Mouse (Mus musculus) ovary, adult 18-20 months (tissue): ENCODE measurements around the gene Zfp280b.
"Not testable (repeated sequence)": the region's sequence is repeated elsewhere in the genome, so short reads cannot be mapped to it uniquely, and the experiment has no call there.

Experiments used
- DNase-seq: peaks from one replicate; pipeline ENCODE4 v3.0.0; 2022; ENCODE audit warnings: low spot score, mixed read lengths

Zfp280b gene

GRCm38 (mm10) chr10:76032402-76033118 is at the start of gene Zfp280b:
Gene Zfp280b, plus strand, starts transcription at chr10:76032650.
- DNase-seq = peak; percentile 90

GRCm38 (mm10) chr10:75990430-75991042 is 41.9 kb upstream of the Zfp280b start:
- no peak for DNase-seq

- DNase-seq = no peak
These were observed 38.7 kb upstream of the Zfp280b start for GRCm38 (mm10) chr10:75993616-75994240.

- DNase-seq = not testable (repeated sequence)
These were observed 37.8 kb upstream of the Zfp280b start for GRCm38 (mm10) chr10:75994531-75995210.

- DNase-seq = peak; percentile 11
These were observed 37.0 kb upstream of the Zfp280b start for GRCm38 (mm10) chr10:75995463-75995862.

- DNase-seq = no peak
These were observed 36.1 kb upstream of the Zfp280b start for GRCm38 (mm10) chr10:75996315-75996714.

GRCm38 (mm10) chr10:76001160-76001559 is 31.3 kb upstream of the Zfp280b start:
- DNase-seq = no peak

GRCm38 (mm10) chr10:76002101-76002521 is 30.3 kb upstream of the Zfp280b start:
- peak; percentile 11 for DNase-seq

GRCm38 (mm10) chr10:76002615-76003014 is 29.8 kb upstream of the Zfp280b start:
- DNase-seq = no peak

- DNase-seq = no peak
These were observed 29.2 kb upstream of the Zfp280b start for GRCm38 (mm10) chr10:76003221-76003620.

GRCm38 (mm10) chr10:76006385-76006784 is 26.1 kb upstream of the Zfp280b start:
- no peak for DNase-seq

- no peak for DNase-seq
These were observed 22.6 kb upstream of the Zfp280b start for GRCm38 (mm10) chr10:76009812-76010211.

GRCm38 (mm10) chr10:76012922-76013321 is 19.5 kb upstream of the Zfp280b start:
- no peak for DNase-seq

GRCm38 (mm10) chr10:76016886-76017285 is 15.6 kb upstream of the Zfp280b start:
- no peak for DNase-seq

- DNase-seq = no peak
These were observed 10.7 kb upstream of the Zfp280b start for GRCm38 (mm10) chr10:76021728-76022127.

- DNase-seq = no peak
These were observed 8.5 kb upstream of the Zfp280b start for GRCm38 (mm10) chr10:76023921-76024320.

GRCm38 (mm10) chr10:76025470-76026190 is 6.8 kb upstream of the Zfp280b start:
- no peak for DNase-seq

- no peak for DNase-seq
These were observed 5.1 kb upstream of the Zfp280b start for GRCm38 (mm10) chr10:76027127-76028015.

GRCm38 (mm10) chr10:76028016-76028366 is 4.5 kb upstream of the Zfp280b start:
- no peak for DNase-seq

- peak; percentile 28 for DNase-seq
These were observed 4.1 kb upstream of the Zfp280b start for GRCm38 (mm10) chr10:76028396-76028795.

- DNase-seq = no peak
These were observed 3.2 kb upstream of the Zfp280b start for GRCm38 (mm10) chr10:76029276-76029675.
